Mouse (Mus musculus): Measurements from ENCODE around the gene Zbed6.

DNA sequence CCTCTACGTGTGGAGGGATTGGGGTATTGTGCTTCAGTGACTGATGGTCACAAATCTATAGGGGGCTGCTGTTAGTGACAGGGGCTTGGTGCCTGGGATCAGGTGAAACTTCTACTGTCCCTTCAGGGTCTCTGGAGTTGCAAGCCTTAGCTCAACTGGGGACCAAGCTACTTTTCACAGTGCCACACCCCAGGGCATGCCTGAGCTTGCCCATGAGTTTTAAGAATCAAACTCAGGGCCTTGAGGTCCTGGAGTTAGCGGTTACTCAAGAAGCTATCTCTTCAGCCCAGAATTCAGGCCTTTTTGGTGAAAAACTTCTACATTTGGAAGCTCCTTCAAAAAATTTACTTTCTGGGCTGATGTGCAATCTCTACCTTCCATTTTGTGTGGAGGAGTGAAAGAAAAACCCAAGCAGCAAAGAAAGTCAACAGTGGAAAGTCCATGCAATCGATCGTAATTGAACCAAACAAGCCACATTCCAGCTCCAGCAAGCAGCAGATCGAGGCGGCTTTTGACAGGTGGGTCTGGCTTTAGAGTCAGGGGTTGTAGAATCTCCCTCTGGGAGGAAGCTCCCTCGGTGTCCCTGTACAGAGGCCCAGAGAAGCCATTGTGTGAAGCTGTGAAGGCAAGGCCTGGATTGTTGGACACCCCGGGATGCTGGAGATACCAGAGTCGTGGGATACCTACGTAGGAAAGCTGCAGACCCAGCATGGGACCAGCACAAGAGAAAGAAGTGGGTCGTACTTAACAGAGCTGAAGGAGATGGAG, 3.7 kb upstream of the Zbed6 start:
- TF ChIP-seq CTCF (conservative IDR thresholded peaks at IDR 0.05; ENCODE audit: insufficient read depth, insufficient read length, low read depth, low read length), result no peak
- no peak for TF ChIP-seq POLR2A (IDR thresholded peaks at IDR 0.05; ENCODE audit: low read depth, low read length)

Data from kidney, adult 2 months (tissue).